Mouse (Mus musculus) ES-Bruce4 (cell line): ENCODE measurements around the gene Nucb1.

Source experiments
- CTCF ChIP-seq: IDR thresholded peaks from one replicate; pipeline ENCODE4 v1.8.1; 2011; ENCODE audit warnings: low read depth, low read length
- EP300 ChIP-seq: IDR thresholded peaks from 2 replicates; pipeline ENCODE4 v1.6.1; 2011; ENCODE audit warnings: low read depth, low read length; ENCODE audit not compliant: insufficient read depth
- POLR2A ChIP-seq: IDR thresholded peaks from one replicate; pipeline ENCODE4 v1.8.1; 2011; ENCODE audit warnings: low read length; ENCODE audit not compliant: insufficient read depth

- TF ChIP-seq CTCF (no peak), POLR2A (no peak), EP300 (no peak)
Measured at GRCm38 (mm10) chr7:45490822-45491221, 19.4 kb downstream of the Nucb1 start.
